Mouse (Mus musculus): ENCODE measurements around the gene Gm21970.
A peak's percentile ranks its signal among the peaks of the same experiment; 100 is the strongest.

DNA sequence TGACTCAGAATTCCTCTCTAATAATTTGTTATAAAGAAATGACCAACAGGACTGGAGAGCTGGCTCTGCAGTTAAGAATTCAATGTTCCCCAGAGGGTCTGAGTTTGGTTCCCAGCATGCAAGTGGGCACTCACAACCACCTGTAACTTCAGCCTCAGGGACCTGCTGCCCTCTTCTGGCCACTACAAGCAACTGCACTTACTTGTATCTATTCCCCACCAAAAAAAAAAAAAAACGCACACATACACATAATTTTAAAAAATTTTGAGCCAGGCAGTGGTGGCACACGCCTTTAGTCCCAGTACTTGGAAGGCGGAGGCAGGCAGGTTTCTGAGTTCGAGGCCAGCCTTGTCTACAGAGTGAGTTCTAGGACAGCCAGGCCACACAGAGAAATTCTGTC lies 1.4 kb upstream of the Gm21970 start:
- peak; percentile 40; the same call in 1 of the 2 replicates for TF ChIP-seq CTCF (IDR thresholded peaks at IDR 0.05; ENCODE audit: extremely low read depth, insufficient read depth, low read length)
- TF ChIP-seq POLR2A (IDR thresholded peaks at IDR 0.05; ENCODE audit: extremely low read depth, insufficient read depth, low read length) = no peak
